Mouse (Mus musculus): ENCODE measurements around the gene Cic. TPM values are rescaled to one million over a fixed set of nuclear protein-coding genes. Genes with fewer than 3 reads are reported as not detected.

Cic gene
- total RNA-seq, 2 experiments from 2014 or later: 212 to 225 TPM

- no peak for DNase-seq (ENCODE audit: low spot score in 2 of 2)
Observed at GRCm38 (mm10) chr7:25339329-25339728, 71.8 kb downstream of the Cic start.

- no peak for DNase-seq (ENCODE audit: low spot score in 2 of 2)
Observed at GRCm38 (mm10) chr7:25341000-25341784, 73.7 kb downstream of the Cic start.

Small RNAs within 50 kb of the gene (microRNA-seq; reads per million reads assigned to microRNA genes)
- 0 to 0.99 reads per million in 2 experiments for gene Mir7048

Other genes with a start within 250 kb of the Cic start
- gene Grik5, start 195.4 kb upstream of the Cic start, total RNA-seq (2021): 100 to 1,000 TPM; 176 TPM
- gene Zfp574, start 195.1 kb upstream of the Cic start, total RNA-seq (2021): 10 to 100 TPM; 34.9 TPM
- 10 to 100 TPM in 1 of 2 experiments, 1 to 10 TPM in 1; 7.7 to 12.9 TPM for gene Pou2f2, start 88.0 kb upstream of the Cic start, total RNA-seq (2021)
- gene Dedd2, start 47.1 kb upstream of the Cic start, total RNA-seq (2021): 10 to 100 TPM; 24.2 to 26.7 TPM
- 10 to 100 TPM; 10.6 to 11.4 TPM for gene Zfp526, start 46.3 kb upstream of the Cic start, total RNA-seq (2021)
- 100 to 1,000 TPM; 215 to 224 TPM for gene Gsk3a, start 29.9 kb upstream of the Cic start, total RNA-seq (2021)
- gene Erf, start 16.9 kb upstream of the Cic start, total RNA-seq (2021): 10 to 100 TPM; 60.8 to 65.2 TPM
- gene Pafah1b3, start 30.3 kb downstream of the Cic start, total RNA-seq (2021): 10 to 100 TPM; 35.7 to 36.9 TPM
- not detected for gene Prr19, start 33.7 kb downstream of the Cic start, total RNA-seq (2021)
- gene Tmem145, start 38.4 kb downstream of the Cic start, total RNA-seq (2021): 10 to 100 TPM; 45.4 to 46.6 TPM
- gene Megf8, start 49.5 kb downstream of the Cic start, total RNA-seq (2021): 100 to 1,000 TPM; 100 to 102 TPM
- gene Cnfn, start 102.0 kb downstream of the Cic start, total RNA-seq (2021): not detected
- 1 to 10 TPM; 7.6 to 8.2 TPM for gene Lipe, start 131.0 kb downstream of the Cic start, total RNA-seq (2021)
- not detected for gene Cxcl17, start 145.2 kb downstream of the Cic start, total RNA-seq (2021)
- 1 to 10 TPM; 3.4 to 5.0 TPM for gene Ceacam1, start 209.9 kb downstream of the Cic start, total RNA-seq (2021)

All from left cerebral cortex, adult 18-20 months (tissue).